Mouse (Mus musculus) cortical plate, adult 2 months (tissue): ENCODE results near the gene Tacr1. TPM values are rescaled to one million over a fixed set of nuclear protein-coding genes. Genes with fewer than 3 reads are reported as not detected.

Experiments
- H3K27ac ChIP-seq: fragments of 200-500 bp; 2 replicates; pipeline ENCODE4 v1.5.1; 2012; ENCODE audit warnings: low read length, control low read depth, inconsistent platforms; ENCODE audit not compliant: insufficient read depth
- H3K4me1 ChIP-seq: fragments of 200-500 bp; 2 replicates; pipeline ENCODE4 v1.6.1; 2011; ENCODE audit warnings: low read length; ENCODE audit not compliant: control insufficient read depth, insufficient read depth
- H3K4me3 ChIP-seq: fragments of 200-500 bp; 2 replicates; pipeline ENCODE4 v1.5.1; 2011; ENCODE audit warnings: mild to moderate bottlenecking, low read length, control low read depth; ENCODE audit not compliant: insufficient read depth
- CTCF ChIP-seq: fragments of 200-500 bp; IDR thresholded peaks from 2 replicates; pipeline ENCODE4 v1.5.1; 2011; ENCODE audit warnings: mild to moderate bottlenecking, control low read depth, low read length; ENCODE audit not compliant: insufficient read depth; ENCODE audit errors: extremely low read depth
- POLR2A ChIP-seq: fragments of 200-500 bp; IDR thresholded peaks from 2 replicates; pipeline ENCODE4 v1.6.1; 2011; ENCODE audit warnings: mild to moderate bottlenecking, low read length, control low read depth; ENCODE audit not compliant: insufficient read depth; ENCODE audit errors: extremely low read depth
- polyA plus RNA-seq: library from polyadenylated mRNA; depleted of rRNA; stranded (reverse); fragments of >200 nt; gene quantifications from 2 replicates; pipeline ENCODE4 v1.2.3, GENCODE M21; 2012

The Tacr1 gene
- polyA plus RNA-seq, 1 experiment, result 0.94 TPM

- H3K27ac ChIP-seq, result no peak overlapping the region
- no peak overlapping the region for H3K4me3 ChIP-seq
- TF ChIP-seq POLR2A (no peak), CTCF (peak; percentile 93)
- H3K4me1 ChIP-seq, result no peaks in the 10 kb centered on the region
Measured at GRCm38 (mm10) chr6:82603665-82604064, 201.5 kb downstream of the Tacr1 start.

GRCm38 (mm10) chr6:82604791-82605190, 202.7 kb downstream of the Tacr1 start:
- no peak for TF ChIP-seq POLR2A
- no peak for TF ChIP-seq CTCF
- no peaks in the 10 kb centered on the region; the same call in 1 of the 2 replicates for H3K4me1 ChIP-seq
- no peak overlapping the region for H3K27ac ChIP-seq
- H3K4me3 ChIP-seq, result no peak overlapping the region

- no peak overlapping the region for H3K4me3 ChIP-seq
- H3K4me1 ChIP-seq, result no peaks in the 10 kb centered on the region; the same call in 1 of the 2 replicates
- no peak overlapping the region for H3K27ac ChIP-seq
- no peak for TF ChIP-seq CTCF
Measured at GRCm38 (mm10) chr6:82608756-82609155, 206.6 kb downstream of the Tacr1 start.

GRCm38 (mm10) chr6:82609339-82609926, 207.3 kb downstream of the Tacr1 start:
- TF ChIP-seq CTCF, result no peak
- no peak for TF ChIP-seq POLR2A
- Histone ChIP-seq H3K4me3 (no peak overlapping the region), H3K27ac (no peak overlapping the region), H3K4me1 (no peaks in the 10 kb centered on the region; the same call in 1 of the 2 replicates)
